8 mouse cellular contexts compared by ENCODE assay signal in genomic region chr3:150384996-150385627, GRCm38 (mm10).
DNase-seq lines count a peak whose midpoint lies in the region; ATAC-seq and TF ChIP-seq lines count a peak whose summit lies in the region.

No protein-coding gene starts in this region.

- no peak overlapping the region for H3K27ac ChIP-seq in liver, postnatal 0 days (ENCODE audit: low read depth)

- no peak overlapping the region for H3K9ac ChIP-seq in liver, postnatal 0 days (replicated peaks)

- no peaks in the 10 kb centered on the region for H3K36me3 ChIP-seq in liver, postnatal 0 days (replicated peaks; ENCODE audit: insufficient read depth, low read length)

- no peak overlapping the region for H3K4me2 ChIP-seq in liver, postnatal 0 days (ENCODE audit: low read depth, low read length)

- H3K4me1 ChIP-seq in liver, postnatal 0 days (ENCODE audit: insufficient read depth) = no peaks in the 10 kb centered on the region

- no peak for ATAC-seq in liver, postnatal 0 days

- no peaks in the 10 kb centered on the region for H3K9me3 ChIP-seq in liver, postnatal 0 days (ENCODE audit: low read length)

- H3K27me3 ChIP-seq in liver, postnatal 0 days (ENCODE audit: insufficient read depth, low read length) = no peaks in the 10 kb centered on the region

- no peak for TF ChIP-seq EP300 in liver, postnatal 0 days (IDR thresholded peaks at IDR 0.05; ENCODE audit: low read depth)

- WGBS in liver, postnatal 0 days (ENCODE audit: insufficient replicate concordance) = 14% methylated on average over 1 of the region's 1 CpGs

- peak; percentile 21 to 70 for DNase-seq in adrenal gland, adult (ENCODE audit: inconsistent age in 2 of 2, low spot score in 1 of 2)
- no peak for DNase-seq in adrenal gland, postnatal 4 days (ENCODE audit: low spot score in 2 of 2)
- DNase-seq in ovary, postnatal 14 days (ENCODE audit: low spot score) = peak; percentile 12
- DNase-seq in ovary, adult 18-20 months (ENCODE audit: low spot score) = no peak
- DNase-seq in embryo, embryonic 11 days = peak; percentile 78
- peak; percentile 23 to 60 for DNase-seq in kidney, adult 8-10 months
- DNase-seq in liver, postnatal 0 days = peak; percentile 45
- DNase-seq in telencephalon, adult 2 months (ENCODE audit: low read depth, low spot score) = peak; percentile 6

- peak; percentile 66 for TF ChIP-seq CTCF in liver, postnatal 0 days (IDR thresholded peaks at IDR 0.05; ENCODE audit: low read depth)

- H3K4me3 ChIP-seq in liver, postnatal 0 days (ENCODE audit: low read depth, low read length) = no peak overlapping the region

Comparison
In these comparisons a context has a peak if more than half of its experiments do, and no peak if none do; other contexts are left out.
1. DNase-seq: peak in adrenal gland, adult (2 of 2), ovary, postnatal 14 days (single experiment), embryo, embryonic 11 days (single experiment), kidney, adult 8-10 months (2 of 2), liver, postnatal 0 days (single experiment) and telencephalon, adult 2 months (single experiment); none in adrenal gland, postnatal 4 days (0 of 2) and ovary, adult 18-20 months (single experiment).